Comparison of ENCODE assay signal across 8 mouse cellular contexts in genomic region chr2:91183148-91183513, GRCm38 (mm10). TPM values are rescaled to one million over a fixed set of nuclear protein-coding genes. Genes with fewer than 3 reads are reported as not detected.
DNase-seq lines count a peak whose midpoint lies in the region; ATAC-seq and TF ChIP-seq lines count a peak whose summit lies in the region.

No protein-coding gene starts in this region.

- WGBS in heart, embryonic 12.5 days = 0% methylated on average over 9 of the region's 9 CpGs
- 0% methylated on average over 9 of the region's 9 CpGs for WGBS in kidney, postnatal 0 days
- under 1% methylated on average over 9 of the region's 9 CpGs for WGBS in liver, embryonic 11.5 days
- 1% methylated on average over 9 of the region's 9 CpGs for WGBS in stomach, embryonic 14.5 days

- H3K4me2 ChIP-seq in heart, embryonic 12.5 days = peak overlapping the region; percentile 94
- H3K4me2 ChIP-seq in kidney, postnatal 0 days (ENCODE audit: low read length) = peak overlapping the region; percentile 95
- H3K4me2 ChIP-seq in liver, embryonic 11.5 days = peak overlapping the region; percentile 93
- peak overlapping the region; percentile 52 for H3K4me2 ChIP-seq in stomach, embryonic 14.5 days (replicated peaks; ENCODE audit: low read depth, low read length)

- TF ChIP-seq POLR2A in brain, embryonic 14.5 days (IDR thresholded peaks at IDR 0.05; ENCODE audit: borderline replicate concordance, extremely low read depth, insufficient read depth, insufficient read length, poor library complexity, severe bottlenecking) = no peak

- no peaks in the 10 kb centered on the region for H3K36me3 ChIP-seq in C2C12 (ENCODE audit: control insufficient read depth, insufficient read depth)
- H3K36me3 ChIP-seq in erythroblast, embryonic 14.5 days (ENCODE audit: control insufficient read depth) = peaks cover 4% of the 10 kb centered on the region
- H3K36me3 ChIP-seq in heart, embryonic 12.5 days = peaks cover 2% of the 10 kb centered on the region; the same call in 1 of the 2 replicates
- H3K36me3 ChIP-seq in kidney, postnatal 0 days (ENCODE audit: insufficient read depth, low read length) = no peaks in the 10 kb centered on the region
- H3K36me3 ChIP-seq in liver, embryonic 11.5 days (ENCODE audit: control insufficient read depth, insufficient read depth, low read length) = no peaks in the 10 kb centered on the region
- no peaks in the 10 kb centered on the region for H3K36me3 ChIP-seq in stomach, embryonic 14.5 days (ENCODE audit: control insufficient read depth, insufficient read depth, low read length)

- H3K27me3 ChIP-seq in C2C12 (ENCODE audit: control insufficient read depth, insufficient read depth, insufficient read length) = no peaks in the 10 kb centered on the region
- peaks cover 16% of the 10 kb centered on the region for H3K27me3 ChIP-seq in erythroblast, embryonic 14.5 days (ENCODE audit: control insufficient read depth)
- no peaks in the 10 kb centered on the region for H3K27me3 ChIP-seq in heart, embryonic 12.5 days (replicated peaks)
- no peaks in the 10 kb centered on the region for H3K27me3 ChIP-seq in kidney, postnatal 0 days (ENCODE audit: insufficient read depth, low read length)
- H3K27me3 ChIP-seq in liver, embryonic 11.5 days (replicated peaks; ENCODE audit: control insufficient read depth, insufficient read depth, low read length) = no peaks in the 10 kb centered on the region
- H3K27me3 ChIP-seq in stomach, embryonic 14.5 days (ENCODE audit: control insufficient read depth, insufficient read depth, low read length) = no peaks in the 10 kb centered on the region

- no peaks in the 10 kb centered on the region for H3K9me3 ChIP-seq in erythroblast, embryonic 14.5 days (ENCODE audit: control insufficient read depth, low read length)
- H3K9me3 ChIP-seq in heart, embryonic 12.5 days (replicated peaks) = no peaks in the 10 kb centered on the region
- no peaks in the 10 kb centered on the region for H3K9me3 ChIP-seq in kidney, postnatal 0 days (replicated peaks; ENCODE audit: low read length)
- H3K9me3 ChIP-seq in liver, embryonic 11.5 days (ENCODE audit: control insufficient read depth, low read length) = no peaks in the 10 kb centered on the region
- no peaks in the 10 kb centered on the region for H3K9me3 ChIP-seq in stomach, embryonic 14.5 days (ENCODE audit: control insufficient read depth, low read depth, low read length)

- peak overlapping the region; percentile 74 for H3K4me3 ChIP-seq in C2C12 (ENCODE audit: insufficient read depth, poor library complexity, severe bottlenecking)
- H3K4me3 ChIP-seq in erythroblast, embryonic 14.5 days (replicated peaks) = peak overlapping the region; percentile 85
- peak overlapping the region; percentile 90 for H3K4me3 ChIP-seq in heart, embryonic 12.5 days
- H3K4me3 ChIP-seq in kidney, postnatal 0 days (replicated peaks; ENCODE audit: low read depth, low read length) = peak overlapping the region; percentile 81
- peak overlapping the region; percentile 87 for H3K4me3 ChIP-seq in liver, embryonic 11.5 days (ENCODE audit: low read depth, low read length)
- peak overlapping the region; percentile 95 for H3K4me3 ChIP-seq in stomach, embryonic 14.5 days (ENCODE audit: low read depth, low read length)

- DNase-seq in brain, embryonic 14.5 days (ENCODE audit: low read depth) = peak; percentile 100
- DNase-seq in kidney, postnatal 0 days (ENCODE audit: low spot score) = peak; percentile 94
- DNase-seq in liver, embryonic 11.5 days (ENCODE audit: low spot score) = peak; percentile 93
- DNase-seq in naive thymus-derived CD4-positive, alpha-beta T cell, adult 2 months (ENCODE audit: low read depth) = peak; percentile 98

- no peak for TF ChIP-seq CTCF in C2C12 (IDR thresholded peaks at IDR 0.05; ENCODE audit: control insufficient read depth, insufficient read depth, insufficient read length)
- no peak for TF ChIP-seq CTCF in brain, embryonic 14.5 days (IDR thresholded peaks at IDR 0.05; ENCODE audit: borderline replicate concordance, extremely low read depth, insufficient read depth, insufficient read length)
- no peak for TF ChIP-seq CTCF in kidney, postnatal 0 days (IDR thresholded peaks at IDR 0.05; ENCODE audit: low read depth)

- peak; percentile 95 for ATAC-seq in heart, embryonic 12.5 days (ENCODE audit: insufficient number of reproducible peaks, low FRiP score)
- peak; percentile 94 for ATAC-seq in kidney, postnatal 0 days (replicated peaks; ENCODE audit: low FRiP score, low read depth)
- peak; percentile 96 for ATAC-seq in liver, embryonic 11.5 days (replicated peaks; ENCODE audit: low FRiP score)
- ATAC-seq in stomach, embryonic 14.5 days (ENCODE audit: insufficient number of reproducible peaks, insufficient read depth, low FRiP score, low read depth) = peak; percentile 96

- no peak overlapping the region for H3ac ChIP-seq in C2C12 (ENCODE audit: control insufficient read depth, insufficient read length, low read depth)

- peak overlapping the region; percentile 75 for H3K9ac ChIP-seq in heart, embryonic 12.5 days
- peak overlapping the region; percentile 68 for H3K9ac ChIP-seq in kidney, postnatal 0 days (ENCODE audit: low read depth, low read length)
- peak overlapping the region; percentile 79 for H3K9ac ChIP-seq in liver, embryonic 11.5 days (ENCODE audit: low read depth, low read length)
- peak overlapping the region; percentile 57 for H3K9ac ChIP-seq in stomach, embryonic 14.5 days (replicated peaks; ENCODE audit: low read depth, low read length)

- H3K79me3 ChIP-seq in C2C12 (ENCODE audit: low read depth) = no peaks in the 10 kb centered on the region

- peaks cover 7% of the 10 kb centered on the region for H3K79me2 ChIP-seq in C2C12 (ENCODE audit: control insufficient read depth, insufficient read depth)

- H3K4me1 ChIP-seq in erythroblast, embryonic 14.5 days (ENCODE audit: control insufficient read depth) = peaks cover 33% of the 10 kb centered on the region
- peaks cover 25% of the 10 kb centered on the region for H3K4me1 ChIP-seq in heart, embryonic 12.5 days (replicated peaks)
- H3K4me1 ChIP-seq in kidney, postnatal 0 days (replicated peaks; ENCODE audit: insufficient read depth, low read length) = peaks cover 4% of the 10 kb centered on the region; the same call in 1 of the 2 replicates
- peaks cover 17% of the 10 kb centered on the region for H3K4me1 ChIP-seq in liver, embryonic 11.5 days (replicated peaks; ENCODE audit: control insufficient read depth, insufficient read depth, low read length)
- peaks cover 4% of the 10 kb centered on the region; the same call in 1 of the 2 replicates for H3K4me1 ChIP-seq in stomach, embryonic 14.5 days (ENCODE audit: control insufficient read depth, insufficient read depth, low read length)

- no peak overlapping the region for H3K27ac ChIP-seq in heart, embryonic 12.5 days (ENCODE audit: poor library complexity, severe bottlenecking)
- H3K27ac ChIP-seq in kidney, postnatal 0 days = peak overlapping the region; percentile 61
- H3K27ac ChIP-seq in liver, embryonic 11.5 days (ENCODE audit: low read depth, low read length) = peak overlapping the region; percentile 53
- peak overlapping the region; percentile 77 for H3K27ac ChIP-seq in stomach, embryonic 14.5 days (ENCODE audit: low read length)

TF ChIP-seq in C2C12, 6 proteins besides CTCF, POLR2A, EP300 and RAD21 (continues in another document):
- no peak for TF ChIP-seq MAX (IDR thresholded peaks at IDR 0.05)
- TF ChIP-seq FOSL1 (IDR thresholded peaks at IDR 0.05; ENCODE audit: insufficient read depth, low read length, poor library complexity, severe bottlenecking) = no peak
- no peak for TF ChIP-seq MYOG (IDR thresholded peaks at IDR 0.05; ENCODE audit: control insufficient read depth, extremely low read depth, insufficient read length)
- no peak for TF ChIP-seq USF1 (IDR thresholded peaks at IDR 0.05; ENCODE audit: low read depth)
- no peak for TF ChIP-seq CEBPB (IDR thresholded peaks at IDR 0.05; ENCODE audit: low read depth)

RNA-seq across cellular contexts. Expression of gene Madd, which starts 0.5 kb away (rescaled TPM):
- 4.9 TPM for polyA plus RNA-seq in C2C12 (2012; fragmentation: generic; extraction: Trizol)
- polyA plus RNA-seq in brain, embryonic 14.5 days (2012; rRNA removed) = 71.0 and 107 TPM in 2 replicates
- polyA plus RNA-seq in erythroblast, embryonic 14.5 days (2012) = 0.56 and 0.60 TPM in 2 replicates
- polyA plus RNA-seq in heart, embryonic 12.5 days (2016; fragmentation: Nextera tagmentation; extraction: Ambion mirVana) = 6.5 and 7.7 TPM in 2 replicates
- 4.2 TPM in 2 replicates for polyA plus RNA-seq in kidney, postnatal 0 days (2015; fragmentation: Nextera tagmentation; extraction: Ambion mirVana)
- 13.7 and 14.0 TPM in 2 replicates for polyA plus RNA-seq in liver, embryonic 11.5 days (2014; fragmentation: Nextera tagmentation; extraction: Ambion mirVana)
- 11.8 and 19.7 TPM in 2 replicates for polyA plus RNA-seq in stomach, embryonic 14.5 days (2014; fragmentation: Nextera tagmentation; extraction: Ambion mirVana)

RNA-seq across cellular contexts. Expression of gene Nr1h3, which starts 19.5 kb away (rescaled TPM):
- 0.21 TPM for polyA plus RNA-seq in C2C12 (2012; fragmentation: generic; extraction: Trizol)
- 3.3 and 3.9 TPM in 2 replicates for polyA plus RNA-seq in brain, embryonic 14.5 days (2012; rRNA removed)
- 0.18 and 0.50 TPM in 2 replicates for polyA plus RNA-seq in erythroblast, embryonic 14.5 days (2012)
- 1.2 and 2.5 TPM in 2 replicates for polyA plus RNA-seq in heart, embryonic 12.5 days (2016; fragmentation: Nextera tagmentation; extraction: Ambion mirVana)
- polyA plus RNA-seq in kidney, postnatal 0 days (2015; fragmentation: Nextera tagmentation; extraction: Ambion mirVana) = 4.1 and 4.4 TPM in 2 replicates
- polyA plus RNA-seq in liver, embryonic 11.5 days (2014; fragmentation: Nextera tagmentation; extraction: Ambion mirVana) = 12.2 and 14.6 TPM in 2 replicates
- polyA plus RNA-seq in stomach, embryonic 14.5 days (2014; fragmentation: Nextera tagmentation; extraction: Ambion mirVana) = 0.36 and 1.4 TPM in 2 replicates

RNA-seq across cellular contexts. Expression of gene Acp2, which starts 19.6 kb away (rescaled TPM):
- polyA plus RNA-seq in C2C12 (2012; fragmentation: generic; extraction: Trizol) = 11.3 TPM
- polyA plus RNA-seq in brain, embryonic 14.5 days (2012; rRNA removed) = 33.5 and 41.2 TPM in 2 replicates
- polyA plus RNA-seq in erythroblast, embryonic 14.5 days (2012) = 0.16 and 0.23 TPM in 2 replicates
- polyA plus RNA-seq in heart, embryonic 12.5 days (2016; fragmentation: Nextera tagmentation; extraction: Ambion mirVana) = 18.2 and 22.3 TPM in 2 replicates
- 22.4 and 22.5 TPM in 2 replicates for polyA plus RNA-seq in kidney, postnatal 0 days (2015; fragmentation: Nextera tagmentation; extraction: Ambion mirVana)
- 16.2 and 17.8 TPM in 2 replicates for polyA plus RNA-seq in liver, embryonic 11.5 days (2014; fragmentation: Nextera tagmentation; extraction: Ambion mirVana)
- 26.5 and 32.3 TPM in 2 replicates for polyA plus RNA-seq in stomach, embryonic 14.5 days (2014; fragmentation: Nextera tagmentation; extraction: Ambion mirVana)

RNA-seq across cellular contexts. Expression of gene Ddb2, which starts 53.7 kb away (rescaled TPM):
- polyA plus RNA-seq in C2C12 (2012; fragmentation: generic; extraction: Trizol) = 1.2 TPM
- polyA plus RNA-seq in brain, embryonic 14.5 days (2012; rRNA removed) = 25.2 and 39.5 TPM in 2 replicates
- polyA plus RNA-seq in erythroblast, embryonic 14.5 days (2012) = 0.05 and 0.06 TPM in 2 replicates
- polyA plus RNA-seq in heart, embryonic 12.5 days (2016; fragmentation: Nextera tagmentation; extraction: Ambion mirVana) = 7.5 and 7.7 TPM in 2 replicates
- polyA plus RNA-seq in kidney, postnatal 0 days (2015; fragmentation: Nextera tagmentation; extraction: Ambion mirVana) = 13.6 and 15.5 TPM in 2 replicates
- 12.9 and 15.3 TPM in 2 replicates for polyA plus RNA-seq in liver, embryonic 11.5 days (2014; fragmentation: Nextera tagmentation; extraction: Ambion mirVana)
- polyA plus RNA-seq in stomach, embryonic 14.5 days (2014; fragmentation: Nextera tagmentation; extraction: Ambion mirVana) = 19.9 and 22.7 TPM in 2 replicates
